Mouse (Mus musculus) MN1 (cell line): ENCODE measurements at regions not wholly inside any gene's neighbourhood (a gene's known extent, or its start where the extent isn't known, plus 50 kb on each side); places are given as distances from the start of the nearest gene placed in this dataset.

ENCODE experiments used
- DNase-seq: peaks from one replicate; pipeline ENCODE4 v3.0.0-alpha.2; 2016; ENCODE audit warnings: low spot score

- DNase-seq: no peak
These were observed 163.6 kb upstream of the Cited2 start for GRCm38 (mm10) chr10:17559370-17559955.

- no peak for DNase-seq
These were observed 163.0 kb upstream of the Cited2 start for GRCm38 (mm10) chr10:17559980-17560379.

GRCm38 (mm10) chr10:17561466-17561865 is 161.6 kb upstream of the Cited2 start:
- no peak for DNase-seq

GRCm38 (mm10) chr10:17561977-17562376 is 161.0 kb upstream of the Cited2 start:
- DNase-seq: no peak

GRCm38 (mm10) chr10:17562410-17563350 is 160.3 kb upstream of the Cited2 start:
- peak; percentile 67 for DNase-seq

- peak; percentile 47 for DNase-seq
These were observed 159.7 kb upstream of the Cited2 start for GRCm38 (mm10) chr10:17563351-17563749.

- no peak for DNase-seq
These were observed 158.0 kb upstream of the Cited2 start for GRCm38 (mm10) chr10:17564895-17565620.

GRCm38 (mm10) chr10:17566975-17567374 is 156.0 kb upstream of the Cited2 start:
- DNase-seq: no peak

GRCm38 (mm10) chr10:17567631-17568030 is 155.4 kb upstream of the Cited2 start:
- no peak for DNase-seq

GRCm38 (mm10) chr10:17569577-17570113 is 153.4 kb upstream of the Cited2 start:
- DNase-seq: no peak

GRCm38 (mm10) chr10:17574894-17575293 is 148.1 kb upstream of the Cited2 start:
- DNase-seq: no peak

- DNase-seq: no peak
These were observed 147.3 kb upstream of the Cited2 start for GRCm38 (mm10) chr10:17575448-17576332.

GRCm38 (mm10) chr10:17576333-17576750 is 146.7 kb upstream of the Cited2 start:
- no peak for DNase-seq

- no peak for DNase-seq
These were observed 143.6 kb upstream of the Cited2 start for GRCm38 (mm10) chr10:17579463-17579862.

- no peak for DNase-seq
These were observed 138.2 kb upstream of the Cited2 start for GRCm38 (mm10) chr10:17584842-17585241.

- no peak for DNase-seq
These were observed 136.1 kb upstream of the Cited2 start for GRCm38 (mm10) chr10:17586910-17587309.

- DNase-seq: no peak
These were observed 133.9 kb upstream of the Cited2 start for GRCm38 (mm10) chr10:17589136-17589535.

GRCm38 (mm10) chr10:17590195-17590594 is 132.8 kb upstream of the Cited2 start:
- no peak for DNase-seq

GRCm38 (mm10) chr10:17592387-17592786 is 130.6 kb upstream of the Cited2 start:
- DNase-seq: no peak

- no peak for DNase-seq
These were observed 126.9 kb upstream of the Cited2 start for GRCm38 (mm10) chr10:17596126-17596525.

- DNase-seq: no peak
These were observed 126.3 kb upstream of the Cited2 start for GRCm38 (mm10) chr10:17596743-17597142.
